Mouse (Mus musculus): ENCODE results near the gene Celf5. TPM values are rescaled to one million over a fixed set of nuclear protein-coding genes. Genes with fewer than 3 reads are reported as not detected.

Celf5 gene
- total RNA-seq, 2 experiments from 2014 or later, result 0.17 to 0.21 TPM

- DNase-seq, result no peak
These were observed 8.0 kb downstream of the Celf5 start for GRCm38 (mm10) chr10:81474461-81474860.

- no peak for DNase-seq
These were observed 9.5 kb downstream of the Celf5 start for GRCm38 (mm10) chr10:81473003-81473451.

- no peak for DNase-seq
These were observed 10.0 kb downstream of the Celf5 start for GRCm38 (mm10) chr10:81472403-81473002.

GRCm38 (mm10) chr10:81470454-81470853 lies 12.1 kb downstream of the Celf5 start:
- DNase-seq, result no peak

- DNase-seq, result no peak
These were observed 13.3 kb downstream of the Celf5 start for GRCm38 (mm10) chr10:81469253-81469652.

GRCm38 (mm10) chr10:81467670-81468235 lies 14.8 kb downstream of the Celf5 start:
- no peak for DNase-seq

- DNase-seq, result no peak
These were observed 15.6 kb downstream of the Celf5 start for GRCm38 (mm10) chr10:81466881-81467280.

- DNase-seq, result no peak
These were observed 16.4 kb downstream of the Celf5 start for GRCm38 (mm10) chr10:81466066-81466465.

- no peak for DNase-seq
These were observed 17.3 kb downstream of the Celf5 start for GRCm38 (mm10) chr10:81465265-81465645.

- DNase-seq, result peak; percentile 16 to 38
These were observed 17.9 kb downstream of the Celf5 start for GRCm38 (mm10) chr10:81464405-81465264.

GRCm38 (mm10) chr10:81463531-81463930 lies 19.0 kb downstream of the Celf5 start:
- no peak for DNase-seq

GRCm38 (mm10) chr10:81462917-81463316 lies 19.6 kb downstream of the Celf5 start:
- DNase-seq, result no peak

GRCm38 (mm10) chr10:81462415-81462804 lies 20.1 kb downstream of the Celf5 start:
- no peak for DNase-seq

GRCm38 (mm10) chr10:81461673-81462414 lies 20.7 kb downstream of the Celf5 start:
- no peak for DNase-seq

GRCm38 (mm10) chr10:81460951-81461350 lies 21.6 kb downstream of the Celf5 start:
- no peak for DNase-seq

GRCm38 (mm10) chr10:81460471-81460870 lies 22.0 kb downstream of the Celf5 start:
- DNase-seq, result no peak

GRCm38 (mm10) chr10:81459399-81459798 lies 23.1 kb downstream of the Celf5 start:
- DNase-seq, result no peak

- no peak for DNase-seq
These were observed 24.2 kb downstream of the Celf5 start for GRCm38 (mm10) chr10:81458267-81458666.

- no peak for DNase-seq
These were observed 24.9 kb downstream of the Celf5 start for GRCm38 (mm10) chr10:81457624-81458023.

- no peak for DNase-seq
These were observed 25.4 kb downstream of the Celf5 start for GRCm38 (mm10) chr10:81456983-81457563.

- no peak for DNase-seq
These were observed 27.2 kb downstream of the Celf5 start, which contains the start of gene Nfic for GRCm38 (mm10) chr10:81455181-81455895. TSS of gene Nfic (minus strand) at chr10:81455635.

Data from heart, adult 18-20 months (tissue).